Mouse (Mus musculus) limb, embryonic 14.5 days (tissue): ENCODE data around the gene Scd3. TPM values are rescaled to one million over a fixed set of nuclear protein-coding genes. Genes with fewer than 3 reads are reported as not detected.
A peak's percentile ranks its signal among the peaks of the same experiment; 100 is the strongest.

ENCODE experiments used
- ATAC-seq: fragments of 200-750 bp; cut with Nextera tagmentation; 2 replicates; pipeline ENCODE4 v1.8.0; 2017; ENCODE audit warnings: low read depth, moderate number of reproducible peaks, moderate TSS enrichment; ENCODE audit not compliant: low FRiP score
- DNase-seq: peaks from one replicate; pipeline ENCODE4 v3.0.0-alpha.2; 2015; ENCODE audit warnings: low spot score
- H3K27ac ChIP-seq: fragments of 300-500 bp; sonication (generic); replicated peaks from 2 replicates; pipeline ENCODE4 v1.5.1; 2014; ENCODE audit warnings: low read depth, mild to moderate bottlenecking, low read length, moderate library complexity, mixed read lengths
- H3K27me3 ChIP-seq: fragments of 300-500 bp; sonication (generic); 2 replicates; pipeline ENCODE4 v1.6.1; 2014; ENCODE audit warnings: low read length, mixed read lengths; ENCODE audit not compliant: control insufficient read depth, insufficient read depth
- H3K36me3 ChIP-seq: fragments of 300-500 bp; sonication (generic); 2 replicates; pipeline ENCODE4 v1.6.1; 2014; ENCODE audit warnings: mild to moderate bottlenecking, low read length, moderate library complexity, mixed read lengths; ENCODE audit not compliant: control insufficient read depth, insufficient read depth
- H3K4me1 ChIP-seq: fragments of 300-500 bp; sonication (generic); 2 replicates; pipeline ENCODE4 v1.6.1; 2014; ENCODE audit warnings: antibody characterized with exemption, low read length, mixed read lengths; ENCODE audit not compliant: control insufficient read depth, insufficient read depth
- H3K4me2 ChIP-seq: fragments of 300-500 bp; sonication (generic); replicated peaks from 2 replicates; pipeline ENCODE4 v1.6.1; 2014; ENCODE audit warnings: low read depth, mild to moderate bottlenecking, low read length, moderate library complexity; ENCODE audit not compliant: severe bottlenecking
- H3K4me3 ChIP-seq: fragments of 300-500 bp; sonication (generic); replicated peaks from 2 replicates; pipeline ENCODE4 v1.5.1; 2014; ENCODE audit warnings: low read length
- H3K9ac ChIP-seq: fragments of 300-500 bp; sonication (generic); 2 replicates; pipeline ENCODE4 v1.6.1; 2014; ENCODE audit warnings: mild to moderate bottlenecking, low read depth, low read length, moderate library complexity; ENCODE audit not compliant: severe bottlenecking
- H3K9me3 ChIP-seq: fragments of 300-500 bp; sonication (generic); 2 replicates; pipeline ENCODE4 v1.6.1; 2016; ENCODE audit warnings: low read length; ENCODE audit not compliant: control insufficient read depth
- POLR2A ChIP-seq: fragments of 200-500 bp; IDR thresholded peaks from 2 replicates; pipeline ENCODE4 v1.8.0; 2012; ENCODE audit warnings: inconsistent platforms, mild to moderate bottlenecking, moderate library complexity, borderline replicate concordance; ENCODE audit not compliant: insufficient read depth, insufficient read length; ENCODE audit errors: extremely low read depth
- WGBS: fragments of 180-500 bp; shearing (Covaris S2); extraction: QIAGEN DNeasy Blood & Tissue Kit; methylation state at CpG from one replicate; pipeline ENCODE4 v1.1.7; 2014; 5-methylcytosine and 5-hydroxymethylcytosine counted together
- polyA plus RNA-seq, 2 experiments: library from polyadenylated mRNA; depleted of rRNA in 1 of 2; stranded (reverse) in 1 of 2; unstranded in 1 of 2; fragments of >200 nt; fragmentation: Nextera tagmentation in 1 of 2; extraction: Ambion mirVana in 1 of 2; gene quantifications; 2 replicates each; pipeline versions ENCODE4 v1.2.1 to v1.2.3; 2012 to 2014

Scd3 gene
- polyA plus RNA-seq, 2 experiments = 0.21 TPM; not detected in 1

DNA sequence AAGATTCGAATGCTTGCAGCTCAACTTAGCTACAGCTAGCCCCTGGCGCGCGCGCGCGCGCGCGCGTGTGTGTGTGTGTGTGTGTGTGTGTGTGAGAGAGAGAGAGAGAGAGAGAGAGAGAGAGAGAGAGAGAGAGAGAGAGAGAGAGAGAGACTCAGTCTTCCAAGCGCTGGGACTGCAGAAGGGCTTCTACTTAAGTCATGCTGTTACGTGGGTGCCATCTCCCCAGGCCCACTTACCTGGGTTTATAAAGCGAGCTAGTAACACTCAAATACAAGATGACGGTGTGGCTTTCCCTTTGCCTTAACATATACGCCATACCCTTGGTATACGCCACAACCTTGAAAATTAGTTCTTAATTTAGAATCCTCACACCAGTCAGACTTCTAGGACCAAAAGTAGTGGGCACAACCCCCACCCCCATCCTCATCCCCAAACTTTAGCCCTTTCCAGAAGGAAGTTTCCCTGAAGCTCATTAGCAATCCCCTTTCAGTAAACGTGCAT is 64.5 kb downstream of the Scd3 start:
- no peak for ATAC-seq

DNA sequence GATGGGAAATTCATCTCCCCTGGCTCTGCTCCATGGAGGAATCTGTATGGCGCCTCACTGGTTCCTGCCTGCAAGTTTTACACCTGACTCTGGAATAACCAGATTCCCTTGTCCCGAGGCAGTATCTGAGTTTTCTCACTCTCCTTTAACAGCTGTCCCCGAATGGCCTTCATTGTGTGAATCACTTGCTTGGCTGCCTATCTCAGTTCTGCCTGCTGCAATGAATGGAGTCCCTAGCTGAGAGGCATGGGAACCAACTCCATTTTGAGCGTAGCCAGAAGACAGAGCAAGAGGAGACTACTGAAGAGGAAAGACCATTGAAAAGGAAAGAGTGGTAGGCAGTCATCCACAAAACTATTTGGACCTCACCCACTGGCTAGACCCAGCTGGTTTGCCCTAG is 70.6 kb downstream of the Scd3 start:
- H3K27me3 ChIP-seq = no peaks in the 10 kb centered on the region
- H3K4me2 ChIP-seq = no peak overlapping the region
- peaks cover 3% of the 10 kb centered on the region; the same call in 1 of the 2 replicates for H3K4me1 ChIP-seq
- no peaks in the 10 kb centered on the region for H3K36me3 ChIP-seq
- H3K9me3 ChIP-seq = no peaks in the 10 kb centered on the region
- WGBS = 82% methylated on average over 4 of the region's 4 CpGs
- ATAC-seq = no peak
- no peak overlapping the region for H3K9ac ChIP-seq
- no peak overlapping the region for H3K4me3 ChIP-seq
- DNase-seq = no peak
- TF ChIP-seq POLR2A = no peak
- H3K27ac ChIP-seq = no peak overlapping the region

More for the DNA sequence above, 64.5 kb downstream of the Scd3 start:
- Histone ChIP-seq H3K9me3 (no peaks in the 10 kb centered on the region), H3K4me3 (peak overlapping the region; percentile 55), H3K27me3 (no peaks in the 10 kb centered on the region), H3K4me1 (peaks cover 8% of the 10 kb centered on the region; the same call in 1 of the 2 replicates), H3K36me3 (no peaks in the 10 kb centered on the region), H3K27ac (peak overlapping the region; percentile 92), H3K4me2 (peak overlapping the region; percentile 71), H3K9ac (peak overlapping the region; percentile 70)
- TF ChIP-seq POLR2A = no peak
- 7% methylated on average over 18 of the region's 18 CpGs for WGBS
- no peak for DNase-seq

DNA sequence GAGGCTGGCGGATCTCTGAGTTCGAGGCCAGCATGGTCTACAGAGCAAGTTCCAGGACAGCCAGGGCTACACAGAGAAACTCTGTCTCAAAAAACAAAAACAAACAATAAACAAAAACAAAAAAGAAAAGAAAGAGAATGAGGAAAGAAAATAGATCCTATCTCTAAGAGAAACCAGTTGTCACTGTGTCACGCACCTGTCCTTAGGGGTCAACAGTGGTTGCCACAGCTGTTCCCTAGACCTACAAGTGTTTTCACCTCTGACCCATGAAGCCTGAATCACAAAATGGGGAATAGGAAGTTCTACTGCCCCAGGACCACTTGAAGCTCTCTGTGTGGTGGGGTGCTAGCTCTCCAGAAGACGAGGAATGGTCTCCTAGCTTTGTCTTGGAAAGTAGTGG is 71.4 kb downstream of the Scd3 start:
- no peaks in the 10 kb centered on the region for H3K9me3 ChIP-seq
- H3K4me3 ChIP-seq = no peak overlapping the region
- ATAC-seq (no peak), DNase-seq (no peak)
- H3K4me1 ChIP-seq = peaks cover 3% of the 10 kb centered on the region; the same call in 1 of the 2 replicates
- no peak overlapping the region for H3K9ac ChIP-seq
- no peak overlapping the region for H3K27ac ChIP-seq
- 95% methylated on average over 4 of the region's 4 CpGs for WGBS
- no peaks in the 10 kb centered on the region for H3K27me3 ChIP-seq
- no peak for TF ChIP-seq POLR2A
- no peak overlapping the region for H3K4me2 ChIP-seq
- no peaks in the 10 kb centered on the region for H3K36me3 ChIP-seq

DNA sequence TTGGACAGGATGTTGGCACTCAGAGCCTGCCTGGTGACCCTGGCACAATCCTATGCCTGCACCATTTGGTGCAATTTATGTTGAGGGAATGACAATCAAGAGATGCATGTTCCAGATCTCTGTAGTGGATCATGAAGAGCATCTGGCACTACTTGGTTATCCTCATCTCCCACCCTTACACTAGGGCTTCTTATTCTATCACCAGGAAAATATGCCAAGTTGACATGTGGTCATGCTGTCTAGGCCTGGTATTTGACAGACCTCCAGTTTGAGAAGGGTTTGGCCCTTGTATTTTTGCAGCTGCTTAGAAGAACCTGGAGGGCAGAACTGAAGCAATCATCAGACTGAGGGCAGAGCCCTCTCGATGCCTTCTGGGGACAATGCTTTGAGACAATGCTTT is 72.3 kb downstream of the Scd3 start:
- Histone ChIP-seq H3K36me3 (no peaks in the 10 kb centered on the region), H3K4me2 (no peak overlapping the region), H3K27ac (no peak overlapping the region), H3K27me3 (no peaks in the 10 kb centered on the region), H3K4me3 (no peak overlapping the region), H3K9ac (no peak overlapping the region), H3K4me1 (peaks cover 5% of the 10 kb centered on the region; the same call in 1 of the 2 replicates), H3K9me3 (no peaks in the 10 kb centered on the region)
- 100% methylated on average over 1 of the region's 1 CpGs for WGBS
- no peak for TF ChIP-seq POLR2A
- DNase-seq (no peak), ATAC-seq (no peak)

DNA sequence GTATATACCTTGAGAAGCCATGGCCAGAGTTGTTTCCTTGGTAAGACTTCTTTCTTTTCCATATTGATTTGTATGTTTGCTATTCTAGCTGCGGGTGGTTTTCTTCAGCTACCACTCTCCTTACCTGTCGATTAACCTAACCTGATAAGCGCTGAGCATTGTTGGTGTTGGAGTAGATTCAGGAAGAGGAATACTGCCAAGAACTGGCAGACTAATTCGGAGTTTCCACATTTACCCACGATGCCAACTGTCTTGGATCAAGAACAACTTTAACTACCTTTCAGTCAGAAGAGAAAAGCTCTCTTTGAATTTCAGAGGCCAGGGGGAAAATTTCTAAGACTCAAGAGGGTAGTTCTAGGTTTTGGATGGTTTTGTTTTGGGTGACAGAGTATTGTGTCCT is 73.8 kb downstream of the Scd3 start:
- H3K4me2 ChIP-seq = no peak overlapping the region
- H3K4me1 ChIP-seq = peaks cover 19% of the 10 kb centered on the region
- no peaks in the 10 kb centered on the region for H3K9me3 ChIP-seq
- no peak overlapping the region for H3K27ac ChIP-seq
- no peak overlapping the region for H3K4me3 ChIP-seq
- H3K36me3 ChIP-seq = no peaks in the 10 kb centered on the region
- ATAC-seq (no peak), DNase-seq (no peak)
- 83% methylated on average over 5 of the region's 5 CpGs for WGBS
- no peak overlapping the region for H3K9ac ChIP-seq
- TF ChIP-seq POLR2A = no peak
- no peaks in the 10 kb centered on the region for H3K27me3 ChIP-seq

DNA sequence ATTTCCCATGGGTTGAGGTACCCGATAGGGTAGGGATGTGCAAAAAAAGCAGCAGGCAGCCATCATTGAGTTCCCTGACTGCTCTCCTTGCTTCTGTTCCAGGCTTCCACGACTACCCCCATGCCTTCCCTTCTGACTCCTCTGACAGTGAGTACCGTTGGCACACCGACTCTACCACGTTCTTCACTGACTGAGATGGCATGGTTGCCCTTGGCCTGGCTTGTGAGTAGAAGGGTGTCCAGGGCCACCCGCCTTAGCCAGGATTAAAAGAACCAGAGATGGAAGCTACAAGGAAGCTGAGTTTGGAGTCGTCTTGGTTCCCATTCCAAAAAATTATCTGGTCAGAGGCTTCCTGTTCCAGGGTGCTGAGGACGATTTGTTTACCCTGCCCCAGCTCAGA is 74.9 kb downstream of the Scd3 start:
- no peak overlapping the region for H3K27ac ChIP-seq
- TF ChIP-seq POLR2A = no peak
- ATAC-seq (no peak), DNase-seq (no peak)
- H3K4me3 ChIP-seq = no peak overlapping the region
- H3K36me3 ChIP-seq = no peaks in the 10 kb centered on the region
- WGBS = 91% methylated on average over 8 of the region's 8 CpGs
- H3K4me1 ChIP-seq = peaks cover 27% of the 10 kb centered on the region
- H3K9me3 ChIP-seq = no peaks in the 10 kb centered on the region
- H3K4me2 ChIP-seq = no peak overlapping the region
- no peak overlapping the region for H3K9ac ChIP-seq
- no peaks in the 10 kb centered on the region for H3K27me3 ChIP-seq
